Mouse (Mus musculus) adipose tissue, adult 10 weeks (tissue): ENCODE data around the gene Slc22a1. TPM values are rescaled to one million over a fixed set of nuclear protein-coding genes. Genes with fewer than 3 reads are reported as not detected.

Experiments
- polyA plus RNA-seq: library from polyadenylated mRNA; stranded (reverse); fragments of 350-450 nt; fragmentation: Illumina TruSeq; extraction: RNeasy Lipid Tissue Mini Kit (QIAGEN cat#74804); gene quantifications from one replicate; pipeline ENCODE4 v1.2.3, GENCODE M21; 2014; ENCODE audit warnings: low read depth, low replicate concordance

The Slc22a1 gene
- polyA plus RNA-seq = 1.8 TPM

DNA sequence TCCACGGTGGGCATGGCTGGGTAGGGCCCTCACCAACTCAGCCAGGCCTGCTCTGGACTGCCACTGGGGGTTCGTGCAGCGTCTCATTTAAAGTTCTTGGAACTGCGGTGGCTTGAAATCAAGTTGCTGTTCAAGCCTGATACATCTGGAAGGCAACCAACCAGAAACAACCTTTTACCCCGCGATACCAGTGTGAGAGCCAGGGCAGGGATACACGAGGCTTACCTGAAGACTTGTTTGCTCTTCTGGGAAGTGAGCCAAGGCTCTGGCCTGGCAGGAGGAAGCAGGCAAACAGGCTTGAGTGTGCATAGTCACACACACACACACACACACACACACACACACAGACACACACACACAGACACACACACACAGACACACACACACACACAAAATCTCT, at the start of gene Slc22a1:
Gene Slc22a1, minus strand, starts transcription at position 184 of the 400 bp plus-strand sequence.

Other genes starting within 250 kb of the Slc22a1 start
- 17.7 TPM for gene Slc22a3, start 168.1 kb downstream of the Slc22a1 start, polyA plus RNA-seq
- gene Slc22a2, start 91.7 kb downstream of the Slc22a1 start, polyA plus RNA-seq = 0.22 TPM
- gene Igf2r, start 93.8 kb upstream of the Slc22a1 start, polyA plus RNA-seq = 17.5 TPM
- 0.78 TPM for gene Mas1, start 192.3 kb upstream of the Slc22a1 start, polyA plus RNA-seq
- gene Mrgprh, start 200.2 kb upstream of the Slc22a1 start, polyA plus RNA-seq = 0.51 TPM
- gene Pnldc1, start 234.4 kb upstream of the Slc22a1 start, polyA plus RNA-seq = 2.6 TPM
- gene Tcp1, start 239.9 kb upstream of the Slc22a1 start, polyA plus RNA-seq = 182 TPM
- gene Mrpl18, start 240.5 kb upstream of the Slc22a1 start, polyA plus RNA-seq = 58.1 TPM